Mouse (Mus musculus): ENCODE measurements at regions not wholly inside any gene's neighbourhood (a gene's known extent, or its start where the extent isn't known, plus 50 kb on each side); places are given as distances from the start of the nearest gene placed in this dataset.

DNA sequence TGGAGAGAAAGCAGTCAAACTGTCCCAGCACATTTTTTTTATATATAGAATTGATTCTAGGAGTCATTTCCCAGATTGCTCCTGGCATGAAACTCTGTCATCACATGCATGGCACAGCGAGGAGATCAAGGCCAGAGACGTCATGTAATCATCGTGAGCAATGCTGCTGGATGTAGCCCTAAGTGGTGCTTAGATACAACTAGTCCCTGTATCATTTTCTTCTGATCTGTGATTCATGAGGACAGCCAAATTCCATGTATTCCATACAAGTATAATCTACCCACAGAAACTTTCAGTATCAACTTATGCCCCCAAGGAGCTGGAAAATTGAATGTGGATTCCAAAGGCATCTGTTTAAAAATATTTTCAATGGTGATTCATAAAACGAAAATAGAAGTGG, 87.6 kb upstream of the Prr30 start:
- Histone ChIP-seq H3K4me3 (ENCODE audit: insufficient read depth, low read length) (no peak overlapping the region), H3K27ac (ENCODE audit: insufficient read depth, low read length) (no peak overlapping the region), H3K4me1 (ENCODE audit: control insufficient read depth, insufficient read depth, low read length) (no peaks in the 10 kb centered on the region)
- TF ChIP-seq POLR2A (IDR thresholded peaks at IDR 0.05; ENCODE audit: extremely low read depth, insufficient read depth, low read length) (no peak), CTCF (IDR thresholded peaks at IDR 0.05; ENCODE audit: extremely low read depth, insufficient read depth, low read length) (no peak)

- H3K4me1 ChIP-seq (ENCODE audit: control insufficient read depth, insufficient read depth, low read length) = no peaks in the 10 kb centered on the region
- TF ChIP-seq CTCF (IDR thresholded peaks at IDR 0.05; ENCODE audit: extremely low read depth, insufficient read depth, low read length) (no peak), POLR2A (IDR thresholded peaks at IDR 0.05; ENCODE audit: extremely low read depth, insufficient read depth, low read length) (no peak)
These were observed 69.1 kb upstream of the Prr30 start for GRCm38 (mm10) chr14:101269048-101269789.

GRCm38 (mm10) chr14:101267536-101267935, 67.4 kb upstream of the Prr30 start:
- Histone ChIP-seq H3K4me3 (ENCODE audit: insufficient read depth, low read length) (no peak overlapping the region), H3K27ac (ENCODE audit: insufficient read depth, low read length) (no peak overlapping the region), H3K4me1 (ENCODE audit: control insufficient read depth, insufficient read depth, low read length) (no peaks in the 10 kb centered on the region)
- no peak for TF ChIP-seq POLR2A (IDR thresholded peaks at IDR 0.05; ENCODE audit: extremely low read depth, insufficient read depth, low read length)
- TF ChIP-seq CTCF (IDR thresholded peaks at IDR 0.05; ENCODE audit: extremely low read depth, insufficient read depth, low read length) = no peak

More at GRCm38 (mm10) chr14:101269048-101269789, 69.1 kb upstream of the Prr30 start:
- H3K27ac ChIP-seq (ENCODE audit: insufficient read depth, low read length) = no peak overlapping the region
- H3K4me3 ChIP-seq (ENCODE audit: insufficient read depth, low read length) = no peak overlapping the region
